Mouse (Mus musculus): ENCODE data around the gene Steap2.
"Not testable (repeated sequence)": the region's sequence is repeated elsewhere in the genome, so short reads cannot be mapped to it uniquely, and the experiment has no call there.

The Steap2 gene

DNA sequence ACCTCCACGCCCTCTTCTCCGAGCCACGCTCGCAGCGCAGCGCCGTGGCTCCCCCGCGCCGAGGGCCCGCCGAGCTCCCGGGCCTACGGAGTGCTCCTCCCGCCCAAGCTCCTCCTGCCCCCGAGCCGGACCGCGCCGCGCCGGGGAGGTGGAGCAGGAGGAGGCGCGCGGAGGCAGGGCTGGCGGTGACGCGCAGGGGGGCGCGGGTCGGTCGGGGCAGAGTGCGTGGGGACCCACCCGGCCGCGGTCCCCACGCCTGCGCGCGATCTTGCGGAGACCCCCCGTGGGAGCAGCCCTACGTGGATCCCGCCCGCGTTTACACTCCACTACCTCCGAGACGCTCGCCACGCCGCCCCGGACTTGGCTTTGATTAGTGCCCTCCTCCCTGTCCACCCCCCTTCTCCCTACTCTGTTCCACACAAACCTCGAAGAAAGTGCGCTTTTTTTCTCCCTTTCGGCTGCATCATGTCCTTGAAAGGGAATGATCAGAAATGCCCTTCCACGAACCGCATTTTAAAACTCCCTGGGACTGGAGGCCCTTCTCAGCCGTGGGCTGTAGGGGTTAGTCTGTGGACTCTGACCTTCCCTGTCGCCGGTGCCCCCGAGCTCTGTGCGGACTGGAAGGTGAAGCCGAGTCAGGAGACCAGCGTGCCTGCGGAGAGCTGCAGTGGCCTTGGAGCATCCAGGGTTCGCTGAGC is at the start of gene Steap2:
Gene Steap2, minus strand, starts transcription at position 623 of the 698 bp plus-strand sequence.
- DNase-seq (ENCODE audit: low spot score) = no peak

DNA sequence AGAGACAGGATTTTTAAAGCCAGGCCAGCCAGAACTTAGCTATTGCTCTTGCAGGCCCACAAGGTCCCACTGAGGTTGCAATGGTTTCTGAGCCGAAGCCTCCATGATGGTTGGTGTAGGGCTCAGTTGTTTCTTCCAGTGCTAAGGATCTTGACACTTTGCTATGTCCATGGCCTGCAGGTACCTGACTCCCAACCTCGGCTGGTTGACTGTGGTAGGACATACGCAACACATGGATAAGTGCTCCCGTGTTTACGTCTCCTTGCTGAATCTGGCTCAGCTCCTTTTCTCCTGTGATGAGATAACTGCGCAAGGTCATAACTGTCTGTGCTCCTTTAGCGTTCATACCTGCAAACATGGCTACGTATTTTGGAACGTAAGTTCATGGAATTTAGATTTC is 40.1 kb upstream of the Steap2 start:
- DNase-seq (ENCODE audit: low spot score) = no peak

DNA sequence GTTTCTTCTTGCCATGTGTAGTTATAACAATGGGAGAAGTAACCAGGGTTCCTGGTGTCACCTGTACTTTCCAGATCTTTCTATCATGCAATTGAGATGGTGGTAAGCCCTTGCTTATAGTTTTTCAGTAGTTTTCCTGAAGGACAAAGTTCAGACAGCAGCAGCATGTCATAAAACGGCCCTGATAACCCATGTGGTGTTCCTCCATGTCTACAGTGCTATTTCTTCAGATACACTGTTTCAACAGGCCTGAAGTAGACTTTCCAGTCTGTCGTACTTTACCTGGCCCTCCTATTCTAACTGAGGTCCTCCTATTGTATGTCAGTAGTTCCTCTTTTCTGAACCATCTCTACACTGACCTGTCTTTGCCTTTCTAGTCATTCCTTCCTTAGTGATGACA is 38.5 kb upstream of the Steap2 start:
- DNase-seq (ENCODE audit: low spot score) = no peak

DNA sequence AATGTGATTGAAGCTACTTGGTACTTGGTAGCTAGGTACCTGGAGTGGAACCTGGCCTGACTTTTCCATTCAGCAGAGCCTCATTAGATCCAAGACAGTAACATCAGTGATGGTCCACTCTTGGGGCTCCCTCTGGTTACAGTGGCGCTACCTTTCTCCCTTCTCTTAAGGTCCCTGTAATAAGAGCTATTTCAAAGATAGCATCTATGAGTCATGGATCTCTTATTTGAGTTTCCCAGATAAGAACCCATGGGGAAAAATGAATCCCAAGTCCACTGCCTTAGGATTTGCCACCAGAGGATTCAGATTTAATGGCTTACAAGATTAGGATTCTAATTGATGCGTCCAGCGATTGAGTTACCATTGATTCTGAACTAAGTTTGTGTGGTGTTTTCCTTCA is 37.8 kb upstream of the Steap2 start:
- no peak for DNase-seq (ENCODE audit: low spot score)

DNA sequence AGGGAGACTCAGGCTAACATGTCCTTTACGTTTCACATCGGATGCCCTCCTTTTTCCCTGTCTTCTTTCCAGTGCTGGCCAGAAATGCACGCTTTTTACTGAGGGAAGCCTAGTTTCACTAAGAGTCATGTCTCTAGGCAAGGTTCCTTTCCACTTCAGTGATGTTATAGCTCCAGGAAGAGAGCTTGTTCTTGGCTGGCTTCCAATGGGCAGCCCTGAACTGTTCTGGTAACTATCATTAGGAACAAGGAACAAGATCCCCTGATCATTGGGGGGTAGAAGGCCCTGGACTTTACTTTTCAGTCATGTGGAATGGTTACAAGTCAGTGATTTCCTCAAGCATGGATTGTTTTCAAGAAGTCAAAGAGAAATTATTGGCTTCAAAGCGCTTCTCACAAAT is 35.5 kb upstream of the Steap2 start:
- DNase-seq (ENCODE audit: low spot score) = no peak

DNA sequence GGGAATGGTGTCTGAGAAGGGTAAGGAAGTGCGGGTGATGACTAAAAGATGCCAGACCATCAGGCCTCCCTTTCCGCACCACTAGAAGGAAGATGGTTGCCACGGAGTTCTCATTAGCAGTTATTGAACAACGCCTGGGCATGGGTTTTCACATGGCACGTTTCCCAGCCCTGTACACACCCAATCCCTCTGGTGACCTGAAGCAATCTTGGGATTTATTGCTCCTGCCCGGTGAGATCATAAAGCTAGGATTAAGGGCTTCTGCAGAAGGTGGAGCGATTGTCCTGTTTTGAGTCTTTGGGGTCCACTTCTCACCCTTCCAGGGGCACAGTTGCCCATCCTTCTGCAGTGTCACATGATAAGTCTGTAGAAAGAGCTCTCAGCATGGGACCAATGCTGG is 27.8 kb upstream of the Steap2 start:
- no peak for DNase-seq (ENCODE audit: low spot score)

DNA sequence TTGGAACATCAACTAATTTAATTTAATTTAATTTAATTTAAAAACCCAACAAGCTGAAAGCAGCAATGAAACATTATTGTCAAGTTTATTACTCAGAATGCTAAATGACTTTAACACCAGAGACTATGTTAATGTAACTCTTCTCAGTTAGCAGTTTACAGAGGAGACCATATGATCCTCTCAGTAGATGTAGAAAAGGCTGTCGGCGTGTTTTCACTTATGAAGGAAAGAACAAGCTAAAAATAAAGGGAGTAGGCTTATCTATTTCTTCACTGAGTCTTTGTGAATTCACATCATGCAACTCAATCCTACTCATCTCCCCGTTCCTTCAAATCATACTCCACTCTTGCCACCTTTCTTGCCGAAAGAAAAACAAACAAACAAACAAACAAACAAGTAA is 16.7 kb upstream of the Steap2 start:
- DNase-seq (ENCODE audit: low spot score) = no peak

DNA sequence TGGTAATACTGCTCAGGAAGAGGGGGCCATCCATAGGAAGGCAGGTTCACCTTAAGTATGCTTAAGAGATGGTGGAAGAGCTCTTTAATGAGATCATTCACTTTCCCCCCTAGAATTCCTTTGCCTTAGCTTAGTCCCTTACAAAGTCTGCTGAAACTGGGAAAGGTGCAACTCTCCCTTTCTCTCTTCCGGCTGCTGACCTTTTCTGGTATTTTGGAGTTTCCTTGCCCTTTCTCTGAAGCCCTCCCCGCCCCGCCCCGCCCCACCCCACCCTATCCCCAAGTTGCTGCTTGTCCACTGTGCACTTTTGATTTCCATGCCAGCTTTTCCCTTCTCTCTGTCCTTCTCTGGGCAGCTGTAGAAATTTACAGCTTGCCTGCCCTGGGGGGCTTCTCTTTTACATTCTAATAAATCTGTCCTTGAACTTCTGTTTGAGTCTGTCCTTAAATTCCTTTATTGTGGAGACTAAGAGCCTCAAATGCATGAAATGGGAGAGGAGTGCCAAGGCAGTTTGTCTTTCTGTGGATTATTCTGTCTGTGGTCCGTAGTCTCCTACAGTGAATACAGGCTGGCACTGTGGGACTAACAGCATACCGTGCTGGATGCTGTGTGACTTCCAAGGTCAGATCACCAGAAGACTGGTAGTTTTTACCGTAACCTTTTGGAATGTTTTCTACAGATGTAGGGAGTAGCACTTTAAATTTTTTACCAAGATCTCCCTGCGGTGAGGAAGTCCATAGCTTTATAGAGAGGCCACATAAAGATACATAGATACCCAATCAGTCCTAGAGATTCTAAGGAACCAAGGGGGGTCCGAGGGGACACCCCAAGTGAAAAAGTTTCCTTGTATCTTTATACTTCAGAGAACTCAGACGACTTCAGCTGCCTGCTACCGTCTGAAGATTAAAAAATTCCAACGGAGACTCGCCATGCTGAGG is 13.2 kb upstream of the Steap2 start:
- DNase-seq (ENCODE audit: low spot score) = no peak

DNA sequence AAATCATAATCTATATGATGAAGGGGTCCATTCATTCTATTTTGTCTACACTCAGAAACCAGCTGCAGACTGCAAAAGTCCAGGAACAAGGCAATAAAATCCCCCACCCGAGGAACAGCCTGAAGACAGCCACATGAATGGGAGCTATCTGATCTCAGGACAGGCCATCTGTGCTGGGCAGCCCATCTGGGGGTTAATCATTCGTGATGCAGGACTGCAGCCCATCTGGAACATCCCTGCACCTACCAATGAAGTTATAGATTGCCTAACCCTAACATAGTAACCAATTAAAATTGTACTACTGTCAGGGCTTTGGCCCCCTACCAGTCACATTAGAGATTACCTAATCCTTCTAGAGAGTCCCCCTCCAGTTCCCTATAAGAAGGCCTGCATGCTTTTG is 10.6 kb upstream of the Steap2 start:
- DNase-seq (ENCODE audit: low spot score) = no peak

DNA sequence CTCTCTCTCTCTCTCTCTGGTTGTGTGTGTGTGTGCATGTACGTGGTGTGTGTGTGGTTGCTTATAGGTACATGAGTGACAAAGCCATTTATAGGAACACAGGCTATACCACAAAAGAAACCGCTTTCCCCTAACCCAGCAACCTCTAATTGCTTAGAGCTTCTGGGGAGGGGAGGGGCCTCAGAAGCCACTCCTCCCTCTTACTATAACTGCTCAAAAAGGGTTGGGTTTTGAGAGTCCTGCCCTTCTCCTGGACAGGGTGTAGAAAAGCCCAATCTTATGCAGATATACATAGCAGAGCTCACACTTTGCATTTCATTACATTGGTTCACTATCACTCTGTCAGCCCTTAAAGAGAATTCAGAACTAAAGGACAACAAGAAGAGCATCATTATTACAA is 6.0 kb upstream of the Steap2 start:
- DNase-seq (ENCODE audit: low spot score) = no peak

DNA sequence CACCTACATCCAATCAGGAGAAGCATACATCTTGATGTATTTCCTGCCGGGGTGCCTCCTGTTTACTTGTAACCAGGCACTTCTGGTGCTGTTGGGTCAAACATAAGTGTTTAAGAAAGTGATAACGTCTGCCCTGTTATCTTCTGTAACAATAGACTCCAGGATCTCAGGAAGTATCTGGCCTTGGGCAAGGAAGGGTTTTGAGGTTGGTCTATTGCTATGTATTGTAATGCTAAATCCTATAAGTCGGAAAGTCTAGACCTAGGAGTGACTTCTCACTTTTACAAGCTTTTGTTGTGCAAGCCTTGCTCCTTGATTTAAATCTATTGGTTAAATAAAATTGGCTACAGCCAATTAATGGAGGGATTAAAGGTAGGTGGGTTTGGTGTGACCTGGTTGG is 4.5 kb upstream of the Steap2 start:
- no peak for DNase-seq (ENCODE audit: low spot score)

DNA sequence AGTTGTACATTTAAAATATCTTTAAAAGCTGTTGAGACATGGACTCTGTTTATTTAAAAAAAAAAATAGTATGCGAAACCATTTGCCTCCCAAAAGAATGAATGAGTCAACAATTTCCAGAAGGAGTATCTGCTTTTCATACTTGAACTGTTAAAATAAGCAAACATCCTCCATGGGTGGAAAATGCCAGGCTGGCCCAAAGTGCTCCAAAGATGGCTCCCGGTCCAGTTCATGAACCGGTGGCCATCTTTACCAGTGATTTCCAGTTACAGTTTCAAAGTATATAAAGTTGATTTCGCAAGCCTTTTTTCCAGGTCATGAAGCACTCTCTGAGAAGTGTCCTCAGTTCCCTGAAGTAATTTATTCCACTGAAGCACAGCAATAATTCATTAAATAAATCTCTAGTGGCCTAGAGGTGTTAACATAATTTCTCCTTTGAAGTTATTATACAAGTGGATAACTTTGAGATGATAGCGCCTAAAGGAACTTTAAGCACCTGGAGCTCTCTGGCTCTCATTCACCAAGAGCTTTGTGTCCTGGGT is 1.1 kb upstream of the Steap2 start:
- no peak for DNase-seq (ENCODE audit: low spot score)

DNA sequence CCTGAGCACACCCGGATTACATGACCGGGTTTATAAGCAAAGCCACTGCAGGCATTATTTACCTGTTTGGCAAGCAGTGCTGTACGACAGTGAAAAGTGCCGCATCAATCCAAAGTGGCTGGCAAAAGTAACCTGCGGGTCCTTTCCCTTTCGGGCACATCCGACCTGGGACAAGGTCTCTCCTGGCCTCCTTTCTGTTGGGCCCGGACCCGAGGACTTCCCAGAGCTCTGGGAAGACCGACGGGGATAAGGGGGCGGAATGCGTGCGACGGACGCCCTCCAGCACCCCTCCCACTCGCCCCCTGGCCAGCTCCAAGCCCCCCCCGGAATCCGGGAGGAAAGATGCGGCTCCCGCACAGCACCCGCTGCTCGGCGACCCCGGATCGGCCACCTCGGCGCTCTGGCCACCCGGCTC is 830 bp downstream of the Steap2 start:
- DNase-seq (ENCODE audit: low spot score) = no peak

DNA sequence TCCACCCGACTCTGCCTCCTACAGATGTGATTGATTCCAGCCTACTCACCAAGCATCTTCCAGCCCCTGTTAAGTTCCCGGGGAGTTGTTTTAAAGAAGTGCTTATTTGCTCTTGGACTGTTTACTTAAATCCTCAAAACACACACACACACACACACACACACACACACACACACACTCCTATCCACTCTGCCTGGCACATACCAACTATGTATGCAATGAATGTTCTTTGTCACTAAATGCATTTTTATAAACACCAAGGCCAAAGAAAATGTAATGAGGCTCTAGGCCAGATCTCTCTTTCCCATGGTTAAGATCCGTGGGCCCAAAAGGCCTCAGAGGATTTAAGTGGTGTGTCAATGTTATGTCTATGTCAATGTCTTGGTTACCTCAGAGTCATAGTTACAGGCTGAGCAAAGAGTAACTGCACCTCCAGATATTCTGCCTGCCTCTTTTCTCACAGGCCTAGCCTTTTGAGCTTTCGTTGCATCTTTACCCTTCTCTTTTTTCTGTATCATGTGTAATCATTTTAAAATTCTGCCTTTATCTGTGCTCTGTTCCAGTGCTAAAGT is 2.1 kb downstream of the Steap2 start:
- DNase-seq (ENCODE audit: low spot score) = no peak

DNA sequence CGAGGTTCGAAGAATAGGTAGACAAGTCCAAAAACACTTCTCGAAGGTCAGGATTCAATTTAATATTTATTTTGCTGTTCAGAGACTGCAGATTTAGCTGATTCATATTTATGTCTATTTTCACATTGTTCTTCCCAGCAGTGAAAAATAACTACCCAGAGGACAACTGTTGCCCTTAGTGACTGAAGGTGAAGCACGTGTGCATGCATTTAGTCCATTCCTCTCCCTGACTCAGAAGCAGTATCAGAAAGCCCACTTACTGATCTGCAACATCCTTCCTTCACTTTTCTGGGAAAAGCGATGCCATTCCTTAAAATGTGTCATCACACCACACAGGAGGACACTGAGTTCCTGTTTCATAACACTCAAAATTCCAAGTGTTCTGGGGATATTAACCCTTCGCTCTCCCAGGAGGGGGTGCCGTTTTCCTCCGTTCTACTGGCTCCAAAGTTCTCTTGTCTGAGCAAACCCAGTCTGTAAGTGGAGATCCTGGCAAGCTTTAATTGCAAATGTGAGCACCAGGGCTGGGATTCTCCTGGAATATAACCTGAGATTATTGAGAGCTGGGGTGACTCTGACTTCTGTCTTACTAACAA is 5.3 kb downstream of the Steap2 start:
- no peak for DNase-seq (ENCODE audit: low spot score)

DNA sequence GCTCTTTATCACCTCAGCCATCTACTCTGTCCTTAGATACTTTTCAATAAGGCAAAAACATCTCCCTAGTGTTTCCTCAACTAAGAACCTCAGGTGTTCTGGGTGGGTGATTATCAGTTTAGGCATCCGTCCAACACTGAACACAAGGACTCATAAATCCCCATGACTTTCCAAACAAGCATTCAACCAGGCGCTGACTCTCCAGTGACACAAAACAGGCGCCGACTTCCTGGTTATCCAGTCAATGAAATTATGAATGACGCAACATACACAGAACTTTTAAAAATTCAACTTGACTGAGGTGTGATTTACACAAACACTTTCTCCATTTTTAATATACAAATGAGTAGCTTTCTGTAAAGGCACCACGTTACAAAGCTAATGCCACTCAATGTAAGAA is 6.2 kb downstream of the Steap2 start:
- DNase-seq (ENCODE audit: low spot score) = no peak

DNA sequence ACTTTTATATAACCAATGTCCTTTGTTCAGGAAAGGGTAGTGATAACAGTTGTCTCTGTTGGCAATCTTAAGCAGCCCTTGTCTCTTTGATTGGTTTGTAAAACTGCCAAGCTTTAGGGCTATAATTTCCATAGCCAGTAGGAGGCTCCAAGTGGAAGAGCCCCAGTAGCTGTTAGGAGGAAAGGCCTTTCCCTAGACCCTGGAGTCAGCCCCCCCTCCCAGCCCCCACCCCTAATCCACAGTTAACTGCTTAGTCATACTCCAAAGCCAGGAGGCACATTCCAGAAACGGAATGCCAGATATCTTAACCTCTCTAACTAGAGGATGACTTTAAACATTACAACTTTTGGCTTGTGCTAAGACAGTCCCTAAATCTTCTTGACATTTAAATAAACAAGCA is 7.4 kb downstream of the Steap2 start:
- no peak for DNase-seq (ENCODE audit: low spot score)

DNA sequence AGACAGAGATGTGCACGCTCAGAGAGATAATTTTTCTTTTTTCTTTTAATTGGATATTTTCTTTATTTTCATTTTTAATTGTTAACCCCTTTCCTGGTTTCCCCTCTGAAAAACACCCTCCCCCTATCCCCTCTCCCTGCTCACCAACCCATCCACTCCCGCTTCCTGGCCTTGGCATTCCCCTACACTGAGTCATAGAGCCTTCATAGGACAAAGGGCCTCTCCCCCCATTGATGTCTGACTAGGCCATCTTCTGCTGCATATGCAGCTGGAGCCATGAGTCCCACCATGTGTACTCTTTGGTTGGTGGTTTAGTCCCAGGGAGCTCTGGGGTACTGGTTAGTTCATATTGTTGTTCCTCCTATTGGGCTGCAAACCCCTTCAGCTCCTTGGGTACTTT is 9.4 kb downstream of the Steap2 start:
- not testable (repeated sequence) for DNase-seq (ENCODE audit: low spot score)

DNA sequence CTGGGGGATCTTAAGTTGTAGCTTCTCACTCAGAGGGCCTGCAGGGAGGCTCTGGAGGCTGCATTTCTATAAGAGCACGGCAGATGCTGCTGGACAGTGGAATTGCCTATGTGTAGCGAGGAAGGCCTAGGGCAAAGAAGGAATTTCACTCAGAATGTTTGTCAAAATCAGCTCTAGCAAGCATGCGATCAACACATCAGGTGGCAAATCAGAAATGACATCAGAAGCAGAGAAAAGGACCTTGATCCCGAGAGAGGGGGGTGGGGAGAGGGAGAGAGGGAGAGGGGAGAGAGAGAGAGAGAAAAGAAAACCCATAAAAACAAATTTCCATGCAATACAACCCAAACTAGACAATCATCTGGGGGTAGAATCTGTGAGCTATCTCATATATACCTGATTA is 11.1 kb downstream of the Steap2 start:
- DNase-seq (ENCODE audit: low spot score) = no peak

DNA sequence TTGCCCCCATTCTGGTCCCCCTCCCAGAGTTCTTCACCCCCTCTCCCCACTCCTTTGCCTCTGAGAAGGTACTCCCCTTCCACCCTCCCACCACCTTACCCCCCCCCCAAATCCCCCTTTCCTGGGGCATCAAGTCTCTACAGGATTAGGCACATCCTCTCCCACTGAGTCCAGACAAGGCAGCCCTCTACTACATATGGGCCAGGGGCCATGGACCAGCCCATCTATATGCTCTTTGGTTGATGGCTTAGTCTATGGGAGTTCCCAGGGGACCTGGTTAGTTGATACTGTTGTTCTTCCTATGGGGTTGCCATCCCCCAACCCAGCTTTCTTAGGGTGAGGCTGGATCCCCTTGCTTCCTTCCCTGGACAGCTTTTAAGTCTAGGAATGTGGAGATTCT is 14.9 kb downstream of the Steap2 start:
- DNase-seq (ENCODE audit: low spot score) = no peak

DNA sequence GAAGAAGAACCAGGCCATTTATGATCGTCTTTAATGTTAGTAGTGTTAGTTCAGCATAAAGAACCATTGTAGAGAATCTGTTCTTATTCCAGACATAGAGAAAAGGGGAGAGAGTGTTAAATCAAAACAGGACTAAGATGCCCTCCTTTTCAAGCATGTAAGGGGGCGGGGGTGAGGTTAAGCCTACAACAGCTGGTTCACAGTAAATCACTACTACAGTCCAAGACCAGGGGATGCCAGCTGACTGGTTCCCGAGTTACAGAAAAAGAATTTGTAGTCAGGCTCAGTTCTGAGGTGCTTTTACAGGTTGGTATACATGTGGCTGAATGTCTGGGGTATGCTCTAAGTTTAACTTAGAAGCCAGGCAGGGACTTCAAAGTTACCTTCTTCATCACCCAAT is 18.3 kb downstream of the Steap2 start:
- DNase-seq (ENCODE audit: low spot score) = no peak

DNA sequence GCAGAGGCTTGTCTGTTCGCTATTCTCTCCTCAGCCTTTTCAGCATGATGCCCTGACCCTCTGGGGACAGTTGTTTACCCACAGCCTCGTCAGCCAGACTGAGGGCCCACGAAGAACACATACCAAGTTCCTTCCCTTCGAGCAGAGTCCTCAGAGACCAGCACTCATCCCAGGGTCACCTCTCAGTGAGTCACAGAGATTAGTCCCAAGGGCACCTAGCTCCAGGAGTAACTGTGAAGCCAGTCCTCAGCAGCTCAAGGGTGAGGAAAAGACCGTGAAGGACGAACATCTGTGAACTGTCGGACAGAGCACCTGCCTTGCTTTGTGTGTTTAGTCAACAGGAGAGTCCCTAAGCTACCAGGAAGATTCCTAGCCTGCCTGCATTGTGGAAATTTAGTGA is 25.5 kb downstream of the Steap2 start:
- no peak for DNase-seq (ENCODE audit: low spot score)

Measured in left cerebral cortex, adult 11 months (tissue).